Mouse (Mus musculus) G1E (cell line): ENCODE results near the gene Mpc2.

ENCODE experiments used
- CTCF ChIP-seq: IDR thresholded peaks from 2 replicates; pipeline ENCODE4 v1.5.1; 2012; ENCODE audit warnings: low read depth, low read length, inconsistent platforms, mixed read lengths
- POLR2AphosphoS5 ChIP-seq: IDR thresholded peaks from 2 replicates; pipeline ENCODE4 v1.6.1; 2012; ENCODE audit warnings: low read depth, low read length, inconsistent platforms; ENCODE audit not compliant: insufficient replicate concordance
- TAL1 ChIP-seq: conservative IDR thresholded peaks from 2 replicates; pipeline ENCODE4 v1.6.1; 2012; ENCODE audit warnings: low read depth, low read length, inconsistent platforms, mixed read lengths

DNA sequence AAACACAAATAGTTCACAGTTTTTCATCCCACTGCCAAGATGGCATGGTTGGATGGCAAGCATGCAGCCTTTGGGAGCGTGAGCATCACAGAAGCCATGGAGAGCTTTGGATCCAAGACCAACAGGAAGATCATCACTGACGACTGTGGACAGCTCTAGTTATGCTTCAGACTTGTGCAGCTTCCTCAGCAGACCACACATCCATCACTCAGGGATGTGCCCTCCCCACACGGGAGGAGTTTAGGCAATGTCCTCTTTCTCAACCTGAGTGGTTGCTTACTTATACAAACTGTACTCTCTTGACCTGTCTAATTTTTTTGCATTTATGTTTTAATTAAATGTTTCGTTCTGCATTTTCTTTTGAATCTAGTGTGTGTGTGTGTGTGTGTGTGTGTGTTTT, 28.8 kb downstream of the Mpc2 start:
- TF ChIP-seq CTCF (no peak), TAL1 (no peak), POLR2AphosphoS5 (no peak)
